Mouse (Mus musculus) lung, postnatal 0 days (tissue): ENCODE measurements at regions not wholly inside any gene's neighbourhood (a gene's known extent, or its start where the extent isn't known, plus 50 kb on each side); places are given as distances from the start of the nearest gene placed in this dataset.
A peak's percentile ranks its signal among the peaks of the same experiment; 100 is the strongest.

Experiments used
- ATAC-seq: fragments of 200-750 bp; cut with Nextera tagmentation; 2 replicates; pipeline ENCODE4 v1.8.0; 2017; ENCODE audit warnings: moderate library complexity
- DNase-seq: peaks from one replicate; pipeline ENCODE4 v3.0.0-alpha.2; 2016; ENCODE audit warnings: low spot score
- H3K27ac ChIP-seq: fragments of 300-500 bp; sonication (generic); 2 replicates; pipeline ENCODE4 v1.5.1; 2014; ENCODE audit warnings: antibody characterized with exemption, mild to moderate bottlenecking, low read length, mixed read lengths
- H3K27me3 ChIP-seq: fragments of 300-500 bp; sonication (generic); replicated peaks from 2 replicates; pipeline ENCODE4 v1.6.1; 2014; ENCODE audit warnings: low read length, mixed read lengths; ENCODE audit not compliant: insufficient read depth
- H3K36me3 ChIP-seq: fragments of 300-500 bp; sonication (generic); 2 replicates; pipeline ENCODE4 v1.6.1; 2014; ENCODE audit warnings: low read length, mixed read lengths; ENCODE audit not compliant: insufficient read depth
- H3K4me1 ChIP-seq: fragments of 300-500 bp; sonication (generic); 2 replicates; pipeline ENCODE4 v1.6.1; 2014; ENCODE audit warnings: antibody characterized with exemption, low read depth, low read length, mixed read lengths; ENCODE audit not compliant: insufficient read depth
- H3K4me2 ChIP-seq: fragments of 300-500 bp; sonication (generic); replicated peaks from 2 replicates; pipeline ENCODE4 v1.6.1; 2014; ENCODE audit warnings: low read depth, mild to moderate bottlenecking, low read length, moderate library complexity, mixed read lengths
- H3K4me3 ChIP-seq: fragments of 300-500 bp; sonication (generic); 2 replicates; pipeline ENCODE4 v1.5.1; 2014; ENCODE audit warnings: low read depth, low read length
- H3K9ac ChIP-seq: fragments of 300-500 bp; sonication (generic); replicated peaks from 2 replicates; pipeline ENCODE4 v1.6.1; 2014; ENCODE audit warnings: low read depth, mild to moderate bottlenecking
- H3K9me3 ChIP-seq: fragments of 300-500 bp; sonication (generic); 2 replicates; pipeline ENCODE4 v1.6.1; 2016; ENCODE audit warnings: low read length, mixed read lengths
- CTCF ChIP-seq: IDR thresholded peaks from 2 replicates; pipeline ENCODE4 v1.5.1; 2016; ENCODE audit warnings: antibody characterized with exemption, mild to moderate bottlenecking
- EP300 ChIP-seq: IDR thresholded peaks from 2 replicates; pipeline ENCODE4 v1.6.1; 2016; ENCODE audit warnings: antibody characterized with exemption, mild to moderate bottlenecking, control low read depth
- WGBS: fragments of 180-500 bp; shearing (Covaris S2); extraction: QIAGEN DNeasy Blood & Tissue Kit; methylation state at CpG from one replicate; pipeline ENCODE4 v1.1.7; 2014; 5-methylcytosine and 5-hydroxymethylcytosine counted together

DNA sequence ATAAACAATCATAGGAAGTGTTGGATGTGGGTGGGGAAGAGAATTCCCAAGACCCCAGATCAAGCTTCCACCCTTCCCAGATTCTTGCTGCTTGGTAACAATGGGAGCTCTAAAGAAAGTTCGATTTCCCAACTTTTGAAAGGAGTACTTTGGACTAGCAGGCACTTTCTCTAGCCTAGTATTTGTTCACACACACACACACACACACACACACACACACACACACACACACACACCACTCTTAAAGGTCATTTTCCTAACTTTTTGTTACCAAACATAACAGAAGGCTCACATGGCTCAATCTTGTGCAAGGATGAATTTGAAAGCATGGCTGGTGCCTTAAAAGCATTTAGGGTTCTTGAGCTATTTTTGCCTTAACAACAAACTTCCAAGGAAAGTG lies 71.6 kb upstream of the Pgrmc2 start:
- Histone ChIP-seq H3K27me3 (no peaks in the 10 kb centered on the region), H3K36me3 (no peaks in the 10 kb centered on the region), H3K9ac (no peak overlapping the region), H3K9me3 (no peaks in the 10 kb centered on the region), H3K4me2 (no peak overlapping the region), H3K4me3 (no peak overlapping the region), H3K27ac (no peak overlapping the region), H3K4me1 (no peaks in the 10 kb centered on the region)
- DNase-seq (no peak), ATAC-seq (no peak)
- 59% methylated on average over 1 of the region's 1 CpGs for WGBS
- TF ChIP-seq CTCF (no peak), EP300 (no peak)

DNA sequence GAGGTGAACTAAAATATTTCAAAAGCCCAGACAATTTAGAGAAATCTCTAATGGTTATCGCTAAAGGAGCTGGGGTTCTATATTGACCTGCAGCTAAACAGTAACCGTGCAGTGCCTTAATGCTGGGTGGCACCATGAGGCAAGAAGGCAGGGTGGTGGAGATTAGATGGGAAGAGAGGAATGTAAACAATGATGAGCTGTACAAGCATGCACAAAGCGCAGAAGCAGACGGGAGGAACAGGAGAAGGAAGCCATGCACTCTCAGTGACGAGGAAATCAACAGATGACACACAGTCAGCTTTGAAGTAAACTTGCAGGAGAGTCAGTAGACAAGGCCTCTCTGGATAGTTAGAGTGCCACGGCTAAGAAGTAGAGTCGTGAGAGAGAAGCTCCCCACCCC lies 69.1 kb upstream of the Pgrmc2 start:
- WGBS: 38% methylated on average over 7 of the region's 7 CpGs
- H3K27ac ChIP-seq: no peak overlapping the region
- no peaks in the 10 kb centered on the region for H3K4me1 ChIP-seq
- H3K4me3 ChIP-seq: no peak overlapping the region
- TF ChIP-seq EP300: no peak
- TF ChIP-seq CTCF: no peak
- H3K36me3 ChIP-seq: no peaks in the 10 kb centered on the region
- no peaks in the 10 kb centered on the region for H3K27me3 ChIP-seq
- no peaks in the 10 kb centered on the region for H3K9me3 ChIP-seq
- no peak overlapping the region for H3K4me2 ChIP-seq
- ATAC-seq (no peak), DNase-seq (no peak)
- H3K9ac ChIP-seq: no peak overlapping the region

DNA sequence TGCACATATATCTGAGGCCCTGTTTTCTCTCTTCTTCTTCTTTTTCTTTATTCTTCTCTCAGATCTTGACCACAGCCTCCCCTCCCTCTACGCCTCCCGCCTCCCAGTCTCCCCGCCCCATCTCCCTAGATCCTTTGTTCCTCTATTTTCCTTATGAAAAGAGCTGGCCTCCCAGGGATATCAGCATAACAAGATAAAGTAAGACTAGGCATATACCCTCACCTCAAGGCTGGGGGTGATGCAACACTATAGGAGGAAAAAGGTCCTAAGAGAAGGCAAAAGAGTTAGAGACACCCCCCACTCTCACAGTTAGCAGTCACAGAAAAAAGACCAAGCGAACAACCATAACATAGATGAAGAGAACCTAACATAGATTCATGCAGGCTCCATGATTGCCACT lies 57.5 kb upstream of the Pgrmc2 start:
- Histone ChIP-seq H3K4me1 (no peaks in the 10 kb centered on the region), H3K4me3 (no peak overlapping the region)
- ATAC-seq: no peak

DNA sequence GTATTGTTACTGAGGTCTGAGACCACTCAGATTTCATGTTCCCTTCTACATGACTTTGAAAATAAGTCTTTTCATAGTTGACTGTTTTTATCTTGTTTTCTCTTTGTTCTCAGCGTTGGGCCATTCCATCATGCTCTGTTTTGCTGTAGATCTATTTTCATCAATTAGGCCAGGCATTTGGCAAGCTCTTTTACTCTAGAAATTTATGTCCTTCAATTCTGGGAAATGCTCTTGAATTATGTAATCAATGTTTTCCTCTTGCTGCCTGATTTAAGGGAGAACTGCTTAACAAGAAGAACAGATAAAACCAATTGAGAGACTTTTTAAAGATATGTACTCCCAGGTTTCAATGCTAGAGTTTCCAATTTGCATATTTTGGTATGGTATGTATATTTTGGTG lies 55.1 kb upstream of the Pgrmc2 start:
- Histone ChIP-seq H3K36me3 (no peaks in the 10 kb centered on the region), H3K27me3 (no peaks in the 10 kb centered on the region), H3K27ac (no peak overlapping the region), H3K4me1 (no peaks in the 10 kb centered on the region), H3K9me3 (no peaks in the 10 kb centered on the region), H3K4me3 (no peak overlapping the region), H3K4me2 (no peak overlapping the region), H3K9ac (no peak overlapping the region)
- DNase-seq (peak; percentile 47), ATAC-seq (no peak)
- no peak for TF ChIP-seq CTCF
- WGBS: 76% methylated on average over 1 of the region's 1 CpGs

More for the DNA sequence above, 57.5 kb upstream of the Pgrmc2 start:
- 94% methylated on average over 4 of the region's 4 CpGs for WGBS
- H3K9ac ChIP-seq: no peak overlapping the region
- H3K27me3 ChIP-seq: no peaks in the 10 kb centered on the region
- TF ChIP-seq EP300: no peak
- no peak for TF ChIP-seq CTCF
- no peak for DNase-seq
- H3K4me2 ChIP-seq: no peak overlapping the region
- H3K27ac ChIP-seq: no peak overlapping the region
- no peaks in the 10 kb centered on the region for H3K9me3 ChIP-seq
- H3K36me3 ChIP-seq: no peaks in the 10 kb centered on the region

DNA sequence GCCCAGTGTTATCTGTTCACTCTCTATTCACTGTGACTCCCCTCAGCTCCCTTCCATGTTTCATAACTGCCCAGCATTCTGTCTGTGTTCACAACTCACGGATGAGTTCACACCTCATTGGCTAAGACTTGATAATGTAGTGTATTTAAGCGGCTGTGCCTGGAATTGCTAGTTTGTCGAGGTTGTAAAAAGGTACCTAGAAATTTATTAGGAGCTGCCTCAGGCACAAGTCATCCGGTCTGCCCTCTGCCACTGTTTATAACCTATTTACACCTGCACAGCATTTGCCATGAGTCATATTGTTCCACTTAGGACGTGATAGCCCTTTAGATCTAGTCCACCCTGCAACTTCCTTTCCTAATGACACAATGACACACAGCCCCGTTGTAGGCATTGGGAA lies 50.0 kb upstream of the Pgrmc2 start:
- WGBS: 61% methylated on average over 6 of the region's 6 CpGs
- DNase-seq: no peak
- ATAC-seq: no peak

More for the DNA sequence above, 50.0 kb upstream of the Pgrmc2 start:
- TF ChIP-seq CTCF (no peak), EP300 (no peak)
- no peaks in the 10 kb centered on the region for H3K27me3 ChIP-seq
- H3K4me2 ChIP-seq: no peak overlapping the region
- H3K36me3 ChIP-seq: no peaks in the 10 kb centered on the region
- no peaks in the 10 kb centered on the region for H3K9me3 ChIP-seq
- no peak overlapping the region for H3K27ac ChIP-seq
- H3K9ac ChIP-seq: no peak overlapping the region
- H3K4me1 ChIP-seq: no peaks in the 10 kb centered on the region
- no peak overlapping the region for H3K4me3 ChIP-seq
